Mouse (Mus musculus): Measurements from ENCODE around the gene Myo6. TPM values are rescaled to one million over a fixed set of nuclear protein-coding genes. Genes with fewer than 3 reads are reported as not detected.
"Not testable (repeated sequence)": the region's sequence is repeated elsewhere in the genome, so short reads cannot be mapped to it uniquely, and the experiment has no call there.

The Myo6 gene
- total RNA-seq, 2 experiments from 2014 or later = 55.8 to 67.1 TPM

GRCm38 (mm10) chr9:80277770-80278169 lies 112.9 kb downstream of the Myo6 start:
- intact Hi-C loops (cut with DNase I) = no loop called here
- DNase-seq (ENCODE audit: low spot score in 2 of 2) = no peak

GRCm38 (mm10) chr9:80280724-80281123 lies 115.9 kb downstream of the Myo6 start:
- intact Hi-C loops (cut with DNase I) = no loop called here
- no peak for DNase-seq (ENCODE audit: low spot score in 2 of 2)

GRCm38 (mm10) chr9:80282426-80282825 lies 117.6 kb downstream of the Myo6 start:
- no peak for DNase-seq (ENCODE audit: low spot score in 2 of 2)
- intact Hi-C loops (cut with DNase I) = no loop called here

GRCm38 (mm10) chr9:80284539-80285174 lies 119.8 kb downstream of the Myo6 start:
- intact Hi-C loops (cut with DNase I) = no loop called here
- no peak for DNase-seq (ENCODE audit: low spot score in 2 of 2)

GRCm38 (mm10) chr9:80286845-80287244 lies 122.0 kb downstream of the Myo6 start:
- intact Hi-C loops (cut with DNase I) = no loop called here
- no peak for DNase-seq (ENCODE audit: low spot score in 2 of 2)

GRCm38 (mm10) chr9:80293056-80293584 lies 128.3 kb downstream of the Myo6 start:
- intact Hi-C loops (cut with DNase I) = no loop called here
- peak in 1 of 2 experiments; percentile 39 for DNase-seq (ENCODE audit: low spot score in 2 of 2)

- intact Hi-C loops (cut with DNase I) = no loop called here
- DNase-seq (ENCODE audit: low spot score in 2 of 2) = no peak
Measured at GRCm38 (mm10) chr9:80296086-80296485, 131.3 kb downstream of the Myo6 start.

- no peak for DNase-seq (ENCODE audit: low spot score in 2 of 2)
- intact Hi-C loops (cut with DNase I) = no loop called here
Measured at GRCm38 (mm10) chr9:80299031-80299430, 134.2 kb downstream of the Myo6 start.

GRCm38 (mm10) chr9:80303518-80303917 lies 138.7 kb downstream of the Myo6 start:
- intact Hi-C loops (cut with DNase I) = no loop called here

GRCm38 (mm10) chr9:80306390-80306789 lies 141.6 kb downstream of the Myo6 start:
- no peak for DNase-seq (ENCODE audit: low spot score in 2 of 2)
- intact Hi-C loops (cut with DNase I) = no loop called here

More at GRCm38 (mm10) chr9:80303518-80303917, 138.7 kb downstream of the Myo6 start:
- no peak for DNase-seq (ENCODE audit: low spot score in 2 of 2)

- intact Hi-C loops (cut with DNase I) = no loop called here
- DNase-seq (ENCODE audit: low spot score in 2 of 2) = peak; percentile 36 to 38
Measured at GRCm38 (mm10) chr9:80306853-80307252, 142.0 kb downstream of the Myo6 start.

GRCm38 (mm10) chr9:80307629-80308028 lies 142.8 kb downstream of the Myo6 start:
- intact Hi-C loops (cut with DNase I) = no loop called here
- peak in 1 of 2 experiments; percentile 18 for DNase-seq (ENCODE audit: low spot score in 2 of 2)

- intact Hi-C loops (cut with DNase I) = no loop called here
- DNase-seq (ENCODE audit: low spot score in 2 of 2) = no peak
Measured at GRCm38 (mm10) chr9:80313610-80314009, 148.8 kb downstream of the Myo6 start.

- intact Hi-C loops (cut with DNase I) = no loop called here
- no peak for DNase-seq (ENCODE audit: low spot score in 2 of 2)
Measured at GRCm38 (mm10) chr9:80315922-80316321, 151.1 kb downstream of the Myo6 start.

- DNase-seq (ENCODE audit: low spot score in 2 of 2) = no peak
- intact Hi-C loops (cut with DNase I) = no loop called here
Measured at GRCm38 (mm10) chr9:80318027-80318426, 153.2 kb downstream of the Myo6 start.

GRCm38 (mm10) chr9:80321051-80321887 lies 156.4 kb downstream of the Myo6 start:
- intact Hi-C loops (cut with DNase I); DNase-seq (ENCODE audit: low spot score in 2 of 2): not testable (repeated sequence)

- peak; percentile 44 to 62 for DNase-seq (ENCODE audit: low spot score in 2 of 2)
- intact Hi-C loops (cut with DNase I) = loop anchor here (2.0 to 5.0 kb wide), 2 partner anchors 610 to 1299 kb away; no protein-coding TSS in a partner anchor
Measured at GRCm38 (mm10) chr9:80332153-80332552, 167.3 kb downstream of the Myo6 start.

GRCm38 (mm10) chr9:80333466-80333865 lies 168.6 kb downstream of the Myo6 start:
- intact Hi-C loops (cut with DNase I) = loop anchor here (2.0 to 5.0 kb wide), 2 partner anchors 609 to 1297 kb away; no protein-coding TSS in a partner anchor
- DNase-seq (ENCODE audit: low spot score in 2 of 2) = no peak

- intact Hi-C loops (cut with DNase I) = loop anchor here (2.0 to 5.0 kb wide), 2 partner anchors 608 to 1297 kb away; no protein-coding TSS in a partner anchor
- DNase-seq (ENCODE audit: low spot score in 2 of 2) = no peak
Measured at GRCm38 (mm10) chr9:80333998-80334605, 169.3 kb downstream of the Myo6 start.

Data from left cerebral cortex, postnatal 25 days (tissue).